Mouse (Mus musculus): ENCODE data around the gene Serpina1f.
A peak's percentile ranks its signal among the peaks of the same experiment; 100 is the strongest.
"Not testable (repeated sequence)": the region's sequence is repeated elsewhere in the genome, so short reads cannot be mapped to it uniquely, and the experiment has no call there.

The Serpina1f gene

GRCm38 (mm10) chr12:103695429-103695828 is at the start of gene Serpina1f:
TSS of gene Serpina1f (minus strand) at chr12:103695529.
- DNase-seq (ENCODE audit: low spot score in 2 of 2), result no peak

- not testable (repeated sequence) for DNase-seq (ENCODE audit: low spot score in 2 of 2)
Measured at GRCm38 (mm10) chr12:103737791-103738580, 42.7 kb upstream of the Serpina1f start.

- peak in 1 of 2 experiments; percentile 54 for DNase-seq (ENCODE audit: low spot score in 2 of 2)
Measured at GRCm38 (mm10) chr12:103735566-103735965, 40.2 kb upstream of the Serpina1f start.

GRCm38 (mm10) chr12:103735101-103735500 is 39.8 kb upstream of the Serpina1f start:
- peak in 1 of 2 experiments; percentile 57 for DNase-seq (ENCODE audit: low spot score in 2 of 2)

- no peak for DNase-seq (ENCODE audit: low spot score in 2 of 2)
Measured at GRCm38 (mm10) chr12:103711537-103711936, 16.2 kb upstream of the Serpina1f start.

- no peak for DNase-seq (ENCODE audit: low spot score in 2 of 2)
Measured at GRCm38 (mm10) chr12:103710405-103710804, 15.1 kb upstream of the Serpina1f start.

GRCm38 (mm10) chr12:103706113-103706512 is 10.8 kb upstream of the Serpina1f start:
- DNase-seq (ENCODE audit: low spot score in 2 of 2), result no peak

GRCm38 (mm10) chr12:103705547-103705946 is 10.2 kb upstream of the Serpina1f start:
- no peak for DNase-seq (ENCODE audit: low spot score in 2 of 2)

- no peak for DNase-seq (ENCODE audit: low spot score in 2 of 2)
Measured at GRCm38 (mm10) chr12:103700144-103700750, 4.9 kb upstream of the Serpina1f start.

- no peak for DNase-seq (ENCODE audit: low spot score in 2 of 2)
Measured at GRCm38 (mm10) chr12:103688221-103688814, 7.0 kb downstream of the Serpina1f start.

- no peak for DNase-seq (ENCODE audit: low spot score in 2 of 2)
Measured at GRCm38 (mm10) chr12:103687021-103687420, 8.3 kb downstream of the Serpina1f start.

- DNase-seq (ENCODE audit: low spot score in 2 of 2), result no peak
Measured at GRCm38 (mm10) chr12:103686050-103686449, 9.3 kb downstream of the Serpina1f start.

GRCm38 (mm10) chr12:103685386-103685785 is 9.9 kb downstream of the Serpina1f start:
- DNase-seq (ENCODE audit: low spot score in 2 of 2), result no peak

- no peak for DNase-seq (ENCODE audit: low spot score in 2 of 2)
Measured at GRCm38 (mm10) chr12:103683775-103684174, 11.6 kb downstream of the Serpina1f start.

- DNase-seq (ENCODE audit: low spot score in 2 of 2), result no peak
Measured at GRCm38 (mm10) chr12:103681739-103682138, 13.6 kb downstream of the Serpina1f start.

- DNase-seq (ENCODE audit: low spot score in 2 of 2), result no peak
Measured at GRCm38 (mm10) chr12:103681169-103681568, 14.2 kb downstream of the Serpina1f start.

GRCm38 (mm10) chr12:103679853-103680252 is 15.5 kb downstream of the Serpina1f start:
- DNase-seq (ENCODE audit: low spot score in 2 of 2), result not testable (repeated sequence)

GRCm38 (mm10) chr12:103676039-103676438 is 19.3 kb downstream of the Serpina1f start, which contains the start of gene Serpina16:
TSS of gene Serpina16 (minus strand) at chr12:103676139.
- no peak for DNase-seq (ENCODE audit: low spot score in 2 of 2)

GRCm38 (mm10) chr12:103673179-103673578 is 22.1 kb downstream of the Serpina1f start:
- DNase-seq (ENCODE audit: low spot score in 2 of 2), result peak in 1 of 2 experiments; percentile 44

GRCm38 (mm10) chr12:103671483-103671882 is 23.8 kb downstream of the Serpina1f start:
- DNase-seq (ENCODE audit: low spot score in 2 of 2), result no peak

- no peak for DNase-seq (ENCODE audit: low spot score in 2 of 2)
Measured at GRCm38 (mm10) chr12:103670964-103671363, 24.4 kb downstream of the Serpina1f start.

- DNase-seq (ENCODE audit: low spot score in 2 of 2), result no peak
Measured at GRCm38 (mm10) chr12:103670344-103670743, 25.0 kb downstream of the Serpina1f start.

- DNase-seq (ENCODE audit: low spot score in 2 of 2), result no peak
Measured at GRCm38 (mm10) chr12:103665286-103665685, 30.0 kb downstream of the Serpina1f start.
